Mouse (Mus musculus) kidney, postnatal 10 days (tissue): Measurements from ENCODE around the gene Spef2.
"Not testable (repeated sequence)": the region's sequence is repeated elsewhere in the genome, so short reads cannot be mapped to it uniquely, and the experiment has no call there.

ENCODE experiments used
- DNase-seq: peaks from one replicate; pipeline ENCODE4 v3.0.0; 2021; ENCODE audit warnings: mixed read lengths

Spef2 gene

GRCm38 (mm10) chr15:9748359-9749102 is at the start of gene Spef2:
Gene Spef2, minus strand, starts transcription at chr15:9748868.
- peak; percentile 80 for DNase-seq

GRCm38 (mm10) chr15:9794131-9794530 is 45.5 kb upstream of the Spef2 start:
- DNase-seq: no peak

- DNase-seq: no peak
Observed at GRCm38 (mm10) chr15:9788245-9789030, 39.8 kb upstream of the Spef2 start.

- not testable (repeated sequence) for DNase-seq
Observed at GRCm38 (mm10) chr15:9774222-9775142, 25.8 kb upstream of the Spef2 start.

- DNase-seq: no peak
Observed at GRCm38 (mm10) chr15:9768184-9768918, 19.7 kb upstream of the Spef2 start.

GRCm38 (mm10) chr15:9767034-9767433 is 18.4 kb upstream of the Spef2 start:
- DNase-seq: no peak

GRCm38 (mm10) chr15:9750966-9751365 is 2.3 kb upstream of the Spef2 start:
- no peak for DNase-seq

- no peak for DNase-seq
Observed at GRCm38 (mm10) chr15:9747410-9748104, 1.1 kb downstream of the Spef2 start.

GRCm38 (mm10) chr15:9742172-9742571 is 6.5 kb downstream of the Spef2 start:
- DNase-seq: no peak

GRCm38 (mm10) chr15:9714574-9715458 is 33.9 kb downstream of the Spef2 start:
- DNase-seq: no peak

- DNase-seq: no peak
Observed at GRCm38 (mm10) chr15:9713707-9714106, 35.0 kb downstream of the Spef2 start.

- no peak for DNase-seq
Observed at GRCm38 (mm10) chr15:9710330-9710729, 38.3 kb downstream of the Spef2 start.

- no peak for DNase-seq
Observed at GRCm38 (mm10) chr15:9705830-9706450, 42.7 kb downstream of the Spef2 start.

GRCm38 (mm10) chr15:9701845-9702244 is 46.8 kb downstream of the Spef2 start:
- no peak for DNase-seq

GRCm38 (mm10) chr15:9691721-9692120 is 56.9 kb downstream of the Spef2 start:
- no peak for DNase-seq

GRCm38 (mm10) chr15:9690845-9691244 is 57.8 kb downstream of the Spef2 start:
- no peak for DNase-seq

GRCm38 (mm10) chr15:9690436-9690835 is 58.2 kb downstream of the Spef2 start:
- no peak for DNase-seq

- no peak for DNase-seq
Observed at GRCm38 (mm10) chr15:9683485-9683884, 65.2 kb downstream of the Spef2 start.

GRCm38 (mm10) chr15:9677343-9678036 is 71.2 kb downstream of the Spef2 start:
- no peak for DNase-seq
